Mouse (Mus musculus) neural tube, embryonic 14.5 days (tissue): ENCODE results near the gene Col11a2. TPM values are rescaled to one million over a fixed set of nuclear protein-coding genes. Genes with fewer than 3 reads are reported as not detected.
A peak's percentile ranks its signal among the peaks of the same experiment; 100 is the strongest.

ENCODE experiments used
- ATAC-seq: fragments of 200-750 bp; cut with Nextera tagmentation; 2 replicates; pipeline ENCODE4 v1.8.0; 2017; ENCODE audit warnings: low read depth, mild to moderate bottlenecking, moderate TSS enrichment, moderate library complexity
- H3K27ac ChIP-seq: fragments of 300-500 bp; sonication (generic); 2 replicates; pipeline ENCODE4 v1.5.1; 2014; ENCODE audit warnings: low read depth, mild to moderate bottlenecking, control low read depth, low read length, moderate library complexity, mixed read lengths
- H3K27me3 ChIP-seq: fragments of 300-500 bp; sonication (generic); 2 replicates; pipeline ENCODE4 v1.6.1; 2014; ENCODE audit warnings: low read length; ENCODE audit not compliant: control insufficient read depth, insufficient read depth
- H3K36me3 ChIP-seq: fragments of 300-500 bp; sonication (generic); 2 replicates; pipeline ENCODE4 v1.6.1; 2014; ENCODE audit warnings: low read length, mixed read lengths; ENCODE audit not compliant: control insufficient read depth, insufficient read depth
- H3K4me1 ChIP-seq: fragments of 300-500 bp; sonication (generic); 2 replicates; pipeline ENCODE4 v1.6.1; 2014; ENCODE audit warnings: low read length; ENCODE audit not compliant: control insufficient read depth, insufficient read depth
- H3K4me2 ChIP-seq: fragments of 300-500 bp; sonication (generic); 2 replicates; pipeline ENCODE4 v1.6.1; 2014; ENCODE audit warnings: mild to moderate bottlenecking, low read depth, low read length, control low read depth
- H3K4me3 ChIP-seq: fragments of 300-500 bp; sonication (generic); 2 replicates; pipeline ENCODE4 v1.5.1; 2014; ENCODE audit warnings: low read depth, low read length, control low read depth, mixed read lengths
- H3K9ac ChIP-seq: fragments of 300-500 bp; sonication (generic); replicated peaks from 2 replicates; pipeline ENCODE4 v1.6.1; 2014; ENCODE audit warnings: low read depth, mild to moderate bottlenecking, control low read depth, low read length, mixed read lengths
- H3K9me3 ChIP-seq: fragments of 300-500 bp; sonication (generic); 2 replicates; pipeline ENCODE4 v1.6.1; 2016; ENCODE audit warnings: low read length; ENCODE audit not compliant: control insufficient read depth
- WGBS: fragments of 180-500 bp; shearing (Covaris S2); extraction: QIAGEN DNeasy Blood & Tissue Kit; methylation state at CpG from one replicate; pipeline ENCODE4 v1.1.7; 2014; 5-methylcytosine and 5-hydroxymethylcytosine counted together
- microRNA counts: library from miRNA; unstranded; fragments of <30 nt; microRNA quantifications from one replicate; lab custom pipeline; 2016
- microRNA-seq: library from miRNA; unstranded; fragments of <30 nt; microRNA quantifications from one replicate; pipeline ENCODE4, GENCODE M21; 2016
- polyA plus RNA-seq: library from polyadenylated mRNA; unstranded; fragments of >200 nt; fragmentation: Nextera tagmentation; extraction: Ambion mirVana; gene quantifications from 2 replicates; pipeline ENCODE4 v1.2.1, GENCODE M21; 2014

Gene Col11a2
- polyA plus RNA-seq, 1 experiment from 2014 or later, result 3.6 TPM

GRCm38 (mm10) chr17:34114114-34114513 is 74.9 kb downstream of the Col11a2 start:
- Histone ChIP-seq H3K27me3 (no peaks in the 10 kb centered on the region), H3K36me3 (peaks cover 78% of the 10 kb centered on the region), H3K4me3 (no peak overlapping the region), H3K9ac (no peak overlapping the region), H3K9me3 (no peaks in the 10 kb centered on the region), H3K4me1 (peaks cover 15% of the 10 kb centered on the region), H3K4me2 (no peak overlapping the region), H3K27ac (no peak overlapping the region)
- WGBS, result 94% methylated on average over 7 of the region's 7 CpGs
- ATAC-seq, result no peak

MicroRNA genes within 50 kb of the gene (microRNA counts, 519-probe panel; counts per million panel counts)
- microRNA mmu-miR-219 (lab: Ali Mortazavi, UCI), result 4,967 counts per million, percentile 69 among the panel's probes with 10 or more counts

Small RNA genes within 50 kb of the gene (microRNA-seq; reads per million reads assigned to microRNA genes)
- gene Mir219a-1 (not detected), gene Mir219c (not detected)

Other genes starting within 250 kb of the Col11a2 start
- 40.1 and 42.1 TPM in 2 replicates for gene Kank3, start 228.9 kb upstream of the Col11a2 start, polyA plus RNA-seq
- gene Rps28, start 214.9 kb upstream of the Col11a2 start, polyA plus RNA-seq, result 550 and 584 TPM in 2 replicates
- gene Ndufa7, start 214.9 kb upstream of the Col11a2 start, polyA plus RNA-seq, result 529 and 591 TPM in 2 replicates
- 52.1 and 54.1 TPM in 2 replicates for gene Cd320, start 196.3 kb upstream of the Col11a2 start, polyA plus RNA-seq
- not detected in 2 replicates for gene Gm7029, start 165.6 kb upstream of the Col11a2 start, polyA plus RNA-seq
- 1.1 and 1.6 TPM in 2 replicates for gene Kifc1, start 148.8 kb upstream of the Col11a2 start, polyA plus RNA-seq
- 0.70 and 0.79 TPM in 2 replicates for gene Platr17, start 134.3 kb upstream of the Col11a2 start, polyA plus RNA-seq
- gene Daxx, start 130.0 kb upstream of the Col11a2 start, polyA plus RNA-seq, result 46.0 and 54.1 TPM in 2 replicates
- gene Tapbp, start 123.5 kb upstream of the Col11a2 start, polyA plus RNA-seq, result 35.7 and 36.2 TPM in 2 replicates
- gene Zbtb22, start 123.5 kb upstream of the Col11a2 start, polyA plus RNA-seq, result 6.5 and 8.9 TPM in 2 replicates
- gene Rgl2, start 109.9 kb upstream of the Col11a2 start, polyA plus RNA-seq, result 48.8 and 51.3 TPM in 2 replicates
- gene Pfdn6, start 99.1 kb upstream of the Col11a2 start, polyA plus RNA-seq, result 168 TPM in 2 replicates
- 18.9 TPM in 2 replicates for gene Wdr46, start 98.8 kb upstream of the Col11a2 start, polyA plus RNA-seq
- gene B3galt4, start 87.9 kb upstream of the Col11a2 start, polyA plus RNA-seq, result 6.2 and 8.9 TPM in 2 replicates
- 57.9 and 59.9 TPM in 2 replicates for gene Vps52, start 83.6 kb upstream of the Col11a2 start, polyA plus RNA-seq
- 825 and 874 TPM in 2 replicates for gene Rps18, start 83.4 kb upstream of the Col11a2 start, polyA plus RNA-seq
- 8.6 and 10.9 TPM in 2 replicates for gene H2-K1, start 39.1 kb upstream of the Col11a2 start, polyA plus RNA-seq
- gene Ring1, start 14.8 kb upstream of the Col11a2 start, polyA plus RNA-seq, result 5.6 and 7.3 TPM in 2 replicates
- gene H2-Ke6, start 11.4 kb upstream of the Col11a2 start, polyA plus RNA-seq, result 70.1 and 72.1 TPM in 2 replicates
- 77.9 and 90.8 TPM in 2 replicates for gene Slc39a7, start 7.8 kb upstream of the Col11a2 start, polyA plus RNA-seq
- gene Rxrb, start 7.6 kb upstream of the Col11a2 start, polyA plus RNA-seq, result 29.1 and 30.8 TPM in 2 replicates
- gene H2-Oa, start 52.9 kb downstream of the Col11a2 start, polyA plus RNA-seq, result not detected in 2 replicates
- 19.1 and 20.7 TPM in 2 replicates for gene H2-DMa, start 80.1 kb downstream of the Col11a2 start, polyA plus RNA-seq
- 109 and 160 TPM in 2 replicates for gene Brd2, start 83.2 kb downstream of the Col11a2 start, polyA plus RNA-seq
- 0.16 and 0.18 TPM in 2 replicates for gene H2-DMb2, start 103.9 kb downstream of the Col11a2 start, polyA plus RNA-seq
- gene H2-DMb1, start 113.6 kb downstream of the Col11a2 start, polyA plus RNA-seq, result 0.33 and 0.43 TPM in 2 replicates
- 0.68 and 2.0 TPM in 2 replicates for gene Tap1, start 148.1 kb downstream of the Col11a2 start, polyA plus RNA-seq
- gene Psmb9, start 148.3 kb downstream of the Col11a2 start, polyA plus RNA-seq, result 0.63 and 1.3 TPM in 2 replicates
- 0.76 and 3.5 TPM in 2 replicates for gene Psmb8, start 158.3 kb downstream of the Col11a2 start, polyA plus RNA-seq
- 0.70 and 0.90 TPM in 2 replicates for gene Tap2, start 164.1 kb downstream of the Col11a2 start, polyA plus RNA-seq
- gene H2-Ob, start 199.5 kb downstream of the Col11a2 start, polyA plus RNA-seq, result not detected in 2 replicates
- 1.1 and 1.7 TPM in 2 replicates for gene H2-Ab1, start 218.3 kb downstream of the Col11a2 start, polyA plus RNA-seq
- gene H2-Aa, start 248.4 kb downstream of the Col11a2 start, polyA plus RNA-seq, result 0.24 TPM in 1 of 2 replicates, not detected in the other